Mouse (Mus musculus) cortical plate, adult 2 months (tissue): ENCODE results near the gene Tm7sf2. TPM values are rescaled to one million over a fixed set of nuclear protein-coding genes. Genes with fewer than 3 reads are reported as not detected.
A peak's percentile ranks its signal among the peaks of the same experiment; 100 is the strongest.

Experiments used
- H3K27ac ChIP-seq: fragments of 200-500 bp; 2 replicates; pipeline ENCODE4 v1.5.1; 2012; ENCODE audit warnings: low read length, control low read depth, inconsistent platforms; ENCODE audit not compliant: insufficient read depth
- H3K4me1 ChIP-seq: fragments of 200-500 bp; 2 replicates; pipeline ENCODE4 v1.6.1; 2011; ENCODE audit warnings: low read length; ENCODE audit not compliant: control insufficient read depth, insufficient read depth
- H3K4me3 ChIP-seq: fragments of 200-500 bp; 2 replicates; pipeline ENCODE4 v1.5.1; 2011; ENCODE audit warnings: mild to moderate bottlenecking, low read length, control low read depth; ENCODE audit not compliant: insufficient read depth
- CTCF ChIP-seq: fragments of 200-500 bp; IDR thresholded peaks from 2 replicates; pipeline ENCODE4 v1.5.1; 2011; ENCODE audit warnings: mild to moderate bottlenecking, control low read depth, low read length; ENCODE audit not compliant: insufficient read depth; ENCODE audit errors: extremely low read depth
- POLR2A ChIP-seq: fragments of 200-500 bp; IDR thresholded peaks from 2 replicates; pipeline ENCODE4 v1.6.1; 2011; ENCODE audit warnings: mild to moderate bottlenecking, low read length, control low read depth; ENCODE audit not compliant: insufficient read depth; ENCODE audit errors: extremely low read depth
- polyA plus RNA-seq: library from polyadenylated mRNA; depleted of rRNA; stranded (reverse); fragments of >200 nt; gene quantifications from 2 replicates; pipeline ENCODE4 v1.2.3, GENCODE M21; 2012

The Tm7sf2 gene
- polyA plus RNA-seq, 1 experiment, result 59.3 TPM

DNA sequence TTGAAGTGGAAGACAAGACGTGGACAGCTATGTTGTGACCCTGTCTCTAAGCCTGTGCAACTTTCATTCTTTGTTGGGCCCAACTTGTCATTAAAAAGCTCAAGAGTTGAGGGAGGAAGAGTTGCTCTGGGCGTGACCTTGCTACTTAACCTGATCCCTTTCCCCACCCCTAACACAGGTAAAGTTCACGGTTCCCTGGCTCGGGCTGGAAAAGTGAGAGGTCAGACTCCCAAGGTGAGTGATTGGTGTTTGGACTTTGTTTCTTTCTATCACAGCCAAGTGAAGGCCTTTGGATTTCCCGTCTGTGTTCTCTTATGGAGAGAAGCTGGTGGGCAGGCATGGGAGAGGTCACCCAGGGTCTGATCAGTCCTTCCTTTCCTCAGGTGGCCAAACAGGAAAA lies 9.2 kb downstream of the Tm7sf2 start:
- no peak overlapping the region for H3K27ac ChIP-seq
- H3K4me3 ChIP-seq, result peak overlapping the region; percentile 57; the same call in 1 of the 2 replicates
- TF ChIP-seq POLR2A, result no peak
- no peak for TF ChIP-seq CTCF
- peaks cover 7% of the 10 kb centered on the region; the same call in 1 of the 2 replicates for H3K4me1 ChIP-seq

DNA sequence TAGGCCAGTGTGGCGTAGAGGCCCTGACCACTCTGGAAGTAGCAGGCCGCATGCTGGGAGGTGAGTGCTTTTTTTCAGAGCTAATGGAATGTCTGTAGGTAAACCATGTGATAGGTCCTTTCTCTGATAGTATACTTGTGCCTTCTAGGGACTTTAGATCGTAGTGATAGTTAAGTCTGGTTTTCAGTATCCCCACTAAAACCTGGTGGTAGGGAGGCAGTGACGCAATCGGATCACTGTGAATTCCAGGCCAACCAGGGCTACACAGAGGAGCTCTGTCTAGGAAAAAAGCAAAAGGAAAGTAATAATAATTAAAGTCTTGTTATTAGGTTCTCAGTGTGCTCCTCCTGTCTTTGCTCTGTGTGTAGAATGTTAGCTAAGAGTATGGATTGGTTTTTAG lies 9.7 kb downstream of the Tm7sf2 start:
- peaks cover 7% of the 10 kb centered on the region; the same call in 1 of the 2 replicates for H3K4me1 ChIP-seq
- H3K4me3 ChIP-seq, result peak overlapping the region; percentile 57
- no peak for TF ChIP-seq POLR2A
- no peak for TF ChIP-seq CTCF
- no peak overlapping the region for H3K27ac ChIP-seq

DNA sequence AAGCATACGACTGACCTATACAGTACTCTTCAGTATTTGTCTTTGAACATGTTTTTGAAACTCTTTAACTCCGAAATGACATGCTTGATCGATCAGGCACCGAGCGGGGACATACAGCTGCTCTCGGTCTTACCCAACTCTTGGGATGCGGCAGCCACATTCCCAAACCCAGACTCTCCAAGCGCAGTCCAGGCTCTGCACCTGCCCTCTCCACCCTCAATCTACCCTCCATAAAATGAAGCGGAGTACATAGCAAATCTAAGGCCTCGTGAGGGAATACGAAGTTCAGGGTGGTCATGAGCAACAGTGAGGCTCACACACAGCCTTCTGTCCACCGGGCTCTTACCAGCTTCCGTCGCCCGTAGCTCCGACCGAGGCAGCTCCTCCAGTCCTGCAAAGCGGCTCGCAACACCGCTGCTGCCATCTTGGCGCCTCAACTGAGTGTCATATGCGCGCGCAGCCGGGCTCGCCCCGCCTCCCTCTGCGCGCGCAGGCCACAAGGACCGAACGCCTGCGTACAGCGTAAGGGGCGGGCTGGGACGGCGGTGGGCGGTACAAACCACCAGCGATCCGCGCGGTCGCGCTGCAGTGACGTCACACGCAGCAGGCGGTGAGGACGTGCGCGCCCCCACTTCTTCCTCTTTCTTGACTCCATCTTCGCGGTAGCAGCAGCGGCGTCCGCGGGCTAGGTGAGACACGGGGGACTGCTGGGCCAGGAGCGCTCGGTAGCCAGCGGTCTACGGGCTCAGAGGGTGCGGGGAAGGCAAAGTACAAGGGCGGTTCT lies 10.7 kb downstream of the Tm7sf2 start, which contains the start of the genes Mrpl49 and Fau:
TSS of gene Mrpl49 (minus strand) at position 473 of the 784 bp plus-strand sequence.
TSS of gene Fau (plus strand) at position 532 of the 784 bp plus-strand sequence.
- peak; percentile 83; the same call in 1 of the 2 replicates for TF ChIP-seq POLR2A
- no peak for TF ChIP-seq CTCF
- H3K27ac ChIP-seq, result peak within 1 kb of the TSS; percentile 66
- peak within 1 kb of the TSS; percentile 57 for H3K4me3 ChIP-seq
- peaks cover 5% of the 10 kb centered on the region; the same call in 1 of the 2 replicates for H3K4me1 ChIP-seq

DNA sequence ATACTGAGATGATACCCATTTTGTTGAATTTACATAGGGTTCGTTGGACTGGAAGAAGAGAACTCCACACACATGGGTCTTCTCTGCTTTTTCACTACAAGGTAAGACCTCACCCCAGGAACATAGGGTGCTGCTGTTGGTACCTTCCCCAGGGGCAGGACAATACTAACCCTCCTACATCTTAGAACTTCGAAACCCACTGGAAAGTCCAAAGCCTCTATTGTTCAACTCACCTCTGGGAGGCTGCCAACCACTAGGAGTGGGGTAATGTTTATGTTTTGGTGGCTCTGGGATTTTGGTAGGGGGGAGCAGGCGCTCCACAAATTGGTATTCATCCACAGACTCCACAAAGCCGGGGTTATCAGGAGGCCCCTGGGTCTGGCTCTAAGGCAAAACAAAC lies 11.5 kb downstream of the Tm7sf2 start:
- Histone ChIP-seq H3K27ac (no peak overlapping the region), H3K4me1 (peaks cover 3% of the 10 kb centered on the region; the same call in 1 of the 2 replicates), H3K4me3 (peak overlapping the region; percentile 57; the same call in 1 of the 2 replicates)
- TF ChIP-seq CTCF (no peak), POLR2A (no peak)

DNA sequence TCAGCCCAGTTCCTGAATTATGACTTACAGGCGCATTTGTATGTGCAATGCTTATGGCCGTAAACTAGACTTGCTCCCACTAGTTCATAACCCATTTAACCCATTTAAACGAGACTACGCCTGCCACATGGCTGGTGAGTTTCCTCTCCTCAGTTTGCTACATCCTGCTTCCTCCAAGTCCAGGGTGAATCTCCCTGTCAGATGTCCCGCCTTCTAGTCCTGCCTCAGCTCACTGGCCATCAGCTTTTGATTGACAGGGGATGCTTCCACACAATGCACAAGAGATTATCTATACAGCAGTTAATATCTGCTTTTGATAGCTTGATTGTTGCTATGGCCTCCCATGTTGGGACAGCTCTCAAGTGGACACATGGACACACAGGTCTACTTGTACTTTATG lies 13.9 kb downstream of the Tm7sf2 start:
- H3K27ac ChIP-seq, result no peak overlapping the region
- no peak overlapping the region for H3K4me3 ChIP-seq
- H3K4me1 ChIP-seq, result peaks cover 3% of the 10 kb centered on the region; the same call in 1 of the 2 replicates
- TF ChIP-seq POLR2A, result no peak
- TF ChIP-seq CTCF, result no peak

DNA sequence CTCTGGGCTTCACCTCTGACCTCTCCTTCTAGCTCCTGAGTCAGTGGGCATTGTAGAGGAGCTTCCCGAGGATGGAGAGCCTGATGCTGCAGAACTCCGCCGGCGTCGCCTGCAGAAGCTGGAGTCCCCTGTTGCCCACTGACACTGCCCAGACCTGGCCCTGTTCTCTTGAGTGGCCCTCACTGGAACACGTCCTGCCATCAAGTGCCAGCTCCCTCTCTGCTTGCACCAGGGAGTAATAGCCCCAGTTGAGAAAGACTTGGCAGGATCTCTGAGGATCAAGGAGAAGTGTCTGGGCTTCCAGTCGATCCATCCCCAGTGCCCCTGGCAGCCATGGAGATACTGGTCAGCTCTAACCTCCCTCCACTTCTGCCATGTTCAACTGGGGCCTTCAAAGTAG lies 15.7 kb downstream of the Tm7sf2 start:
- Histone ChIP-seq H3K4me1 (peaks cover 5% of the 10 kb centered on the region), H3K4me3 (no peak overlapping the region), H3K27ac (no peak overlapping the region)
- TF ChIP-seq POLR2A (no peak), CTCF (no peak)

DNA sequence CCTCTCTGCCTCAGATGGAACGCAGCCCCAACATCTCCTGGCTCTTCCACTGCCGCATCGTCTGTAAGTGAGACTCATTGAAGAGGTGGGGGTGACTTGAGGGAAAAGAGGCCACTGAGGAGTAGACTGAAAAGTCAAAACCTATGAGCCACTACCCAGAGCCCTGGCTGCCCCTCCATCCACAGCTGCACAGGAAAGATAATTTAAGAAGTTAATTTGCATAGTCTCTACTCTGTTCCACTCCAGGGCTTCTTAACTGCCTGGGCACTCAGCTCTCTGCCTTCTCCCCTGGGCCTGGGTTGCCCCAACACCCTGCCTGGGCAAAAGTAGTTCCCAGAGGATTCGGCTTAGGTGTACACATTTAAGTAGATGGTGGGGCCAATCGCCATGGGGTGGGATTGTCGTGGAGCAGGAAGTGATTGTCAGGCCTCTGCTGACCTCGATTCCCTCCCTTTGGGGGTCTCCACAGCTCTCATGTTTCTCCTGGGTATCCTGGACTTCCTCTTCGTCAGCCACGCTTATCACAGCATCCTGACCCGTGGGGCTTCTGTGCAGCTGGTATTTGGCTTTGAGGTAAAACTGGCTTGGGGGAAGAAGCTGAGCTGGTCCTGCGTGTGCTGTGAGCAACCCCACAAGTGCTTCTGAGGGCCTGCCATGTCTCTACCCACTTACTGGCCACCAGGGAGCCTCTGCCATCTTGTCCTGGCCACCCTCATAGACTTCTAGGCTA lies 19.3 kb downstream of the Tm7sf2 start:
- TF ChIP-seq POLR2A (no peak), CTCF (no peak)
- H3K4me1 ChIP-seq, result peaks cover 6% of the 10 kb centered on the region
- H3K27ac ChIP-seq, result no peak overlapping the region
- H3K4me3 ChIP-seq, result no peak overlapping the region

DNA sequence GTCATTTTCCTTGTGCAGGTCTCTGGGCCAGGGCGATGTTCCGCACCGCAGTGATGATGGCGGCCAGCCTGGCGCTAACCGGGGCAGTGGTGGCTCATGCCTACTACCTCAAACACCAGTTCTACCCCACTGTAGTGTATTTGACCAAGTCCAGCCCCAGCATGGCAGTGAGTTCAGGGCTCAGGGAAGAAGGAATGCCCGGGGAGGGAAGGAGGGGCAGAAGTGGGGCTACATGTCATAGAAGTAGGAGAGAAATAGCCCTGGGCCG lies 20.3 kb downstream of the Tm7sf2 start:
- no peak for TF ChIP-seq CTCF
- TF ChIP-seq POLR2A, result no peak
- H3K27ac ChIP-seq, result no peak overlapping the region
- peak overlapping the region; percentile 81 for H3K4me3 ChIP-seq
- peaks cover 6% of the 10 kb centered on the region for H3K4me1 ChIP-seq

DNA sequence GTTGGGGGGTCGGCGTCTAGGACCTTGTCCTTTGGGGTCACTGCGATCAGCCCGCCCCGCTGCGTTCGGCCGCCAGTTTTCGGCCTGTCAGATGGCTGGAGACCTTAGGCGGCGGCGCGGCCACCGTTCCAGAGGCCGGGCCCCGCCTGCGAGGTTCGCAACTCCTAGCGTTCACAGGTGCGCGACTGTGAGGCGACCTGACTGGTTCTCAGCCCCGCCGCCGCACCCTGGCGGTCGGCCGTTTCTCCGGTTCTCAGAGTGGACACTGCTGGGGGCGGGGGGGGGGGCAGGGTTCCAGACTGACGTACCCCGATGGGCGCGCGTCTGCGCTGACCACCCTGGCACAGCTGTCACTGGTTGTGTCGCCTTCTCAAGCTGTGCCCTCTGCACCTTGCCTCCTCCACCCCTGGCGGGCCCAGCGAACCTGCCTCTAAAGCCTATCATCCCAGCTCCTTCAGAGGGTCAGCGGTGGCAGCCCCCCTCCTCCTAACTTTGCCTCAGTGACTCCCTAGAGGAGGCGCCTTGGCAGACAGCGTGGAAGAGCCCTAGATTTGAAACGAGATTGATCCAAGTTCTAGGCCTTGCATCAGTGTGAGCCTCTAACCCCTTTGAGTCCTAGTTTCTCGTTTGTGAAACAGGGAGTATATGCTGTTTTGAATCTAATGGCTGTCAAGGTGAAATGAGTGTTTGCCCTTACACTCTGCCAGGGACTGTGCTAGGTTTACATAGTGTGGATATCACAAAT lies 20.8 kb downstream of the Tm7sf2 start:
- H3K4me3 ChIP-seq, result peak overlapping the region; percentile 81
- TF ChIP-seq POLR2A (no peak), CTCF (no peak)

More for the DNA sequence above, 20.8 kb downstream of the Tm7sf2 start:
- Histone ChIP-seq H3K4me1 (peaks cover 6% of the 10 kb centered on the region), H3K27ac (peak overlapping the region; percentile 48; the same call in 1 of the 2 replicates)
